Mouse (Mus musculus) ES-Bruce4 (cell line): Measurements from ENCODE around the gene Auts2.

ENCODE experiments used
- CTCF ChIP-seq: IDR thresholded peaks from one replicate; pipeline ENCODE4 v1.8.1; 2011; ENCODE audit warnings: low read depth, low read length
- EP300 ChIP-seq: IDR thresholded peaks from 2 replicates; pipeline ENCODE4 v1.6.1; 2011; ENCODE audit warnings: low read depth, low read length; ENCODE audit not compliant: insufficient read depth
- POLR2A ChIP-seq: IDR thresholded peaks from one replicate; pipeline ENCODE4 v1.8.1; 2011; ENCODE audit warnings: low read length; ENCODE audit not compliant: insufficient read depth

GRCm38 (mm10) chr5:132316897-132317296, 226.2 kb downstream of the Auts2 start:
- TF ChIP-seq POLR2A (no peak), EP300 (no peak), CTCF (no peak)
